Mouse (Mus musculus): ENCODE data around the gene Ece2.
"Not testable (repeated sequence)": the region's sequence is repeated elsewhere in the genome, so short reads cannot be mapped to it uniquely, and the experiment has no call there.

Ece2 gene

DNA sequence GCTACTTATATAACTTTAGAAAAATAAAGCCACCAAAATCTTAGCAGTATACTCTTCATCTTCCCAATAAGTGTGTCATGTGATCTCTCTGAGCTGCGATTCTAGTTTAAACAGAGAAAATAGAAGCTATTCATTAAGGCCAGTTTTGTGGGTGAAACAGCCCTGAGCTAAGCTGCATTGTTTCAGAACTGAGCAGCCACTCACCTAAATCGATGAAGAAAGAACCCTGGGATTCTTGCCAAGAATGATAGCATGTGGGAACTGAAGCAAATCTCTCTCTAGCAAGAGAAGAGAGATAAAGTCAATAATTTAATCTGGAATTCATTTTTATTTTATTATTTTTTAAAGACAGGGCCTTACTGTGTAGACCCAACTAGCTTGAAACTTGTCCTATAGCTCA lies 6.4 kb upstream of the Ece2 start:
- DNase-seq: no peak

DNA sequence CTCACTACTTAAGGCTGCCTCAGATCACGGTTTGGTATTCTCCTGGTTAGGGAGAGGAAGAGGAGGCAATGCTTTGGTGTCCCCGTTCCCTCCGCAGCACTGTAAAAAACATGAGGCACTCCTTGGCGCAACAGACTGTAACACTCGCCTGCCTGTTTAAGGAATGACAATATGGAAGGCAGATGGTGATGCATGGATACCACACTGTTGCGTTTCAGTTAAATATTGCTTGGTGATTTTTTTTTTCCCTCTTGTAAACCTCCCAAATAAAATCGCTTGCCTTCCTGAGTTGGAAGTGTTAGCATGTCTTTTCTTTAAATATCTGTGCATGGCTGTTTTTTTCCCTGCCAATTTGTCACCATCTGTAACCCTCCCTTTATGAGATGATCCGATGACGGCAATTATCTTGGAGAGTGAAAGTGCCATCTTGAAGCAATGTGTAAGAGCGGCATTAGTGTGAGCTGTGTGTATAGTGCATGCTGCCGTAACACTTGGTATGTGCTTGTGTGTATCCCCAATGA lies 697 bp upstream of the Ece2 start:
- DNase-seq: no peak

DNA sequence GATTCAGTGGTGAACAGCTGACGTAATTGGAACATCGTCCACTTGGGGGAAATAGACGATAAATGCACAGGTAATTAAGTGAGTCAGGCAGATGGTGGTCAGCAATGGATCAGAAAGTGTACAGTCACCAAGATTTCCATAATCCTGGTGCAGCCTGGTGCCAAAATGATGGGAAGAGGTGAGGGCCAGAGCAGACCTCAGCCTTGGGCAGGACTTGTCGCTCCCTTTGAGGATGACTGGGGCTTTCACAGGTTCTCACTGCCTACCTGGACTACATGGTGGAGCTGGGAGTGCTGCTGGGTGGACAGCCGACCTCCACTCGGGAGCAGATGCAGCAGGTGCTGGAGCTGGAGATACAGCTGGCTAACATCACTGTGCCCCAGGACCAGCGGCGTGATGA lies 7.8 kb downstream of the Ece2 start:
- no peak for DNase-seq

DNA sequence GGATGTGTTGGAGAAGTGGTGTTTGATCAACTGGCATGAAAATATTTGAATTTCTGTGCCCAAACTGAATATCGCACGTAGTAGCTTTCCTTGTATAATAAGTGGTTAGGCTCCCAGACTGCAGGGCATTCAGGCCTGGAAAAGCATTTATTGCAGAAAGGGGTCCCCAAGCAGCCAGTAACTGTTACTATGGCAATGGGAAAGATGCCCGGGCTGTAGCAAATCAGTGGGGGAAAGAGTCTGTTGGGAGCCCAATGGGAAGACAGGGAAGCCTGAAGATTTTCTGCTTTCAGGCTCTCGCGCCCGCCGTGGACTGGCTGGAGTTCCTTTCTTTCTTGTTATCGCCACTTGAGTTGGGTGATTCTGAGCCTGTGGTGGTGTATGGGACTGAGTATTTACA lies 8.7 kb downstream of the Ece2 start:
- DNase-seq: no peak

DNA sequence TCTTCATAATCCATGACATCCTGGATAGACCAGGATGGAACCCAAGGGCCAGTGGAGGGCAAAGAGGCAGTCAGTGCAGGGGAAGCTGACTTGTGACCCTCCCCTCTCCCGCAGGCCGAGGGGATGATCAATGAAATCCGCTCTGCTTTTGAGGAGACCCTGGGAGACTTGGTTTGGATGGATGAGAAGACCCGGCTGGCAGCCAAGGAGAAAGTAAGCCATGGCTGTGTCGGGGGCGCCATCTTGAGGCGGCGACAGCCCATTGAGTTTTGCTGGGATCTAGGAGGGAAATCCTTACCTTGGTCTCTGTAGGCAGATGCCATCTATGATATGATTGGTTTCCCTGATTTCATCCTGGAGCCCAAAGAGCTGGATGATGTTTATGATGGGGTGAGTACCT lies 12.5 kb downstream of the Ece2 start:
- peak; percentile 57 to 63 for DNase-seq

DNA sequence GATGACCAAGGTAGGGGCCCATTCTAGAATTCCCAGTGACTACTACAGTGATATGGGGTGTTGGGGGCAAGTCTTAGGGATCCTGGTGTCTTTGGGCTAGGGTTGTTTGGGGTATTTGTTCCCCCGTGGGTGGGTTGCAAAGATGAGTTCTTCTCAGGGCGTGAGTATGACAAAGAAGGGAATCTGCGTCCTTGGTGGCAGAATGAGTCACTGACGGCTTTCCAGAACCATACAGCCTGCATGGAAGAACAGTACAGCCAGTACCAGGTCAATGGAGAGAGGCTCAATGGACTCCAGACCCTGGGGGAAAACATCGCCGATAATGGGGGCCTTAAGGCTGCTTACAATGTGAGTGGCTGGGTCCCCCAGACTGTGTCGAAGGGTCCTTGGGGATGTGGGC lies 14.3 kb downstream of the Ece2 start:
- DNase-seq: no peak

DNA sequence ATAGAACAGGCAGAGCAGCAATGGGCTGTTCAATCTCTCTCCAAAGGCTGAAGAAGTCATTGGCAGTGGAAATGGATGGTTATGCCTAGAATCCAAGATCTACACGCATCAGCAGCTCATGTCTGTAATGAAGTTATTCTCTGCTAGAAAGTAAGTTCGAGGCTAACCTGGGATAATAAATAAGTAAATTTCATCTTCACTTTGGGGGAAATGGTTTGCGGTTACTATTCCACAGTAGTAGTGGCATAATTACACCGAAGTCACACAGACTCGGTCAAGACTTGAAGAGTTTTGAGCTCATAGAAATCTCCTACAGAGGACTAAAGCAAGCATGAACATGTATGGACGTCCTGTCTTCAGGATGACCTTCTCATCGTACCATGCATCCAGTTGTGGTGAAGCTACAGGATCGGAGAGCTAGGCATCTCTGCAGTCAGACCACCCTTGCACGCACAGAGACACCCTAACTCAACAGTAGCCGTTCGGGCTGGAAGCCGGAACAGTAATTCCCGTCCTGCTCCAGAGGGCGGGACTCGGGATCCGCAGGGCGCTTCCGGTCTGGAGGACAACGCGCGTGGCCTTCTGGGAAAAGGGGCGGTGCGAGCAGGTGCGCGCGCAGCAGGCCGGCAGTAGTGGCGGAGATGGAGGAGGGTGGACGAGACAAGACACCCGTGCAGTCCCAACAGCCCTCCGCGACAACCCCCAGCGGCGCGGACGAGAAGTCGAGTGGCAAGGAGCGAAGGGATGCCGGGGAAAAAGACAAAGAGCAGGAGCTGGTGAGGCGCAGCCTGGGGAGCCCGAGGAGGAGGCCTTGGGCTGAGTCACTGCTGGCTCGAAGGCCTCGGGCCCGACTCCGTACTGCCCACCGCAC lies 21.7 kb downstream of the Ece2 start, which contains the start of gene Psmd2:
Gene Psmd2 (plus strand): TSS at position 577 of the 871 bp plus-strand sequence.
- peak; percentile 94 to 96 for DNase-seq

DNA sequence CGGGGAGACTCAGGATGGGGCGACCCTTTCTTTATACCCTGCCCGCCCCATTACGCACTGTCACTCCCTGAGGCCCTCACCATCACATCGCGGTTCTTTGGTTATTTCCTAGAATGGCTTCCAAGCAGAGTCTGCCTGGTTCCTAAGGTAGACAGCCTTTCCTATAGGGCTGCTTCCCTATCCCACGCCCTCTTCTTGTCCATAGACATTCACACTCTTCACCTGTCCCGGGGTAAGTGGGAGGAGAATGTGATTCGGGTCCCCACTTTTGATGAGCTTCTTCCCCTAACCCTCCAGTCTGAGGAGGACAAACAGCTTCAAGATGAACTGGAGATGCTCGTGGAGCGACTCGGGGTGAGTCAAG lies 22.3 kb downstream of the Ece2 start:
- no peak for DNase-seq

DNA sequence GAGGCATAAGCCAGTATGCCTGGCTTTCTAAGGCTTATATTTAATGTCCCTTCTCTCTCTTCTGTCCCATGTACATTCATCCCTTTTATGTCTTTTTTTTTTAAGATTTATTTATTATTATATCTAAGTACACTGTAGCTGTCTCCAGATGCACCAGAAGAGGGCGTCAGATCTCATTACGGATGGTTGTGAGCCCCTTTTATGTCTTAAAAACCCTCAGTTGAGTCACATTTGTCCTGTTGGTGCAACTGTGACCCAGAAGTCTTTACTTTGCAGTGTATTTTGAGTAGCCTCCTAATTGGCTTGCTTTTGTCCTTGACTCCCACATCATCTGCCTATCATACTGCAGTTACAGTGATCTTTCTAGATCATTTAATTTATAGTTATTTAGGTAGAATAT lies 23.7 kb downstream of the Ece2 start:
- no peak for DNase-seq

DNA sequence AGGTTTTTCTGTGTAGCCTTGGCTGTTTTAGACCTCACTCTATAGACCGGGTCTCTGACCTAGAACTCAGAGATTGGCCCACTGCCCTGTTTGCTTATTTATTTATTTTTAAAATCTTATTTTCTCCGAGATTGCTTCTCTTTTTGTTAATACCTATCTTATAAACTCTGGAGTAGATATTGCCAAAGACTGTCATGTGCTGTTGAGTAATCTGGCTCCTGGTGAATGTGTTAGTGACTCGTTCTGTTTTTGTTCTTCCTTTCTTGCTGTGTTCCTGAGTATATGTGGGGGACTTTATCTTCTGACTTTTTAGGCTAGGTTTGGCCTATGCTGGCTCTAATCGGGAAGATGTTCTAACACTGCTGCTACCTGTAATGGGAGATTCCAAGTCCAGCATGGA lies 28.0 kb downstream of the Ece2 start:
- no peak for DNase-seq

DNA sequence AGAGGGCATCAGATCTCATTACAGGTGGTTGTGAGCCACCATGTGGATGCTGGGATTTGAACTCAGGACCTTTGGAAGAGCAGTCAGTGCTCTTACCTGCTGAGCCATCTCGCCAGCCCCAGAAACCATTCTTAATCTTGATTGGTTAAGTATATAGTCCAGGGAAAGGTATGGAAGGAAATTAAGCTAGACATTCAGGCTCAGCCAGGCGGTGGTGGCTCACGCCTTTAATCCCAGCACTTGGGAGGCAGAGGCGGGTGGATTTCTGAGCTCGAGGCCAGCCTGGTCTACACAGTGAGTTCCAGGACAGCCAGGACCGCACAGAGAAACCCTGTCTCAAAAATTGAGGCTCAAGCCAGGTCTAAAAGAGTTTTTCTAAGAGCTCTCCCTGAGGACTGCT lies 38.4 kb downstream of the Ece2 start, which contains the start of gene Eif4g1:
Gene Eif4g1 (plus strand): TSS at position 301 of the 400 bp plus-strand sequence.
- DNase-seq: not testable (repeated sequence)

DNA sequence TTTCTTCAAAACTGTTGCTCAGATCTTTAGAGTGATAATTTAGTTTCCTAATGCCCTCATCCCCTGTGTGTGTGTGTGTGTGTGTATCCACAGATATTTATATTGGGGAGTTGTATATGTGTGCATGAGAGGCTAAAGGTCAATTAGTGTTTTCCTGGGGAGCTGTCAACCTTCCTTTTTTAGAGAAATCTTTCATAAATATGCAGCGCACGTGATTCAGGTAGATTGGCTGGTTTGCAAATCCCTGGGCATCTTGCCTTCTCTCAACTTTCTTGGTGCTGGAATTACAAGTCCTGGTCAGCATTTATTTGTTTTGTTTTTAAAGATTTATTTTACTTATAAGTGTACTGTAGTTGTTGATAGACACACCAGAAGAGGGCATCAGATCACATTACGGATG lies 40.7 kb downstream of the Ece2 start:
- DNase-seq: no peak

DNA sequence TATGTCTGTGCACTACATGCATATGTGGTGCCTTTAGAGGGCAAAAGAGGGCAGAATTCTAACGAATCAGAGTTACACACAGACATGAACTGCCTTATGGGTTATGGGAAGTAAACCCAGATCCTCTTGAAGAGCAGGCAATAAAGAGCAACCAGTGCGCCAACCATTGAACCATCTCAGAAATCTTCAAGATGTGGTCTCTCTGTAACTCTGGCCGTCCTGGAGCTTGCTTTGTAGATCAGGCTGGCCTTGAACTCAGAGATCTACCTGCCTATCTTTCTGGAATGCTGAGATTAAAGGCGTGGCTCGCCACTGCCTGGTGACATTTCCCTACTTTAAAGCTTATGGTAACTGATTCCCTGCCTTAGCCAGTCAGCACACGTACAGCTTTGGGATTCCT lies 42.3 kb downstream of the Ece2 start:
- DNase-seq: no peak

DNA sequence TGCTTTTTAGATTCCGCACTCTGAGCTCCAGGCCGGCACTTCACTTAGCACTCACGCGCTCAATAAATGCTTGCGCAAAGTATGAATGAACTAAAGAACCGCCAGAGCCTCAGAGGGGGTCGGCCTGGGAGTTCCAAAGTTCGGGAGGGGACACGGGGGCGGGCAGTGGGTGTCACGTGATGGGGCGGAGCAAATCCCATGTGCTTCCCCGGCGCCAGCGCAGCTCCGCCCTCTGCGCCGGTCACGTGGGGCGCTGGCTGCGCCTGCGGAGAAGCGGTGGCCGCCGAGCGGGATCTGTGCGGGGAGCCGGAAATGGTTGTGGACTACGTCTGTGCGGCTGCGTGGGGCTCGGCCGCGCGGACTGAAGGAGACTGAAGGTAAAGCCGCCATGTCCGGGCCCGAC lies 42.9 kb downstream of the Ece2 start:
- peak; percentile 96 for DNase-seq

DNA sequence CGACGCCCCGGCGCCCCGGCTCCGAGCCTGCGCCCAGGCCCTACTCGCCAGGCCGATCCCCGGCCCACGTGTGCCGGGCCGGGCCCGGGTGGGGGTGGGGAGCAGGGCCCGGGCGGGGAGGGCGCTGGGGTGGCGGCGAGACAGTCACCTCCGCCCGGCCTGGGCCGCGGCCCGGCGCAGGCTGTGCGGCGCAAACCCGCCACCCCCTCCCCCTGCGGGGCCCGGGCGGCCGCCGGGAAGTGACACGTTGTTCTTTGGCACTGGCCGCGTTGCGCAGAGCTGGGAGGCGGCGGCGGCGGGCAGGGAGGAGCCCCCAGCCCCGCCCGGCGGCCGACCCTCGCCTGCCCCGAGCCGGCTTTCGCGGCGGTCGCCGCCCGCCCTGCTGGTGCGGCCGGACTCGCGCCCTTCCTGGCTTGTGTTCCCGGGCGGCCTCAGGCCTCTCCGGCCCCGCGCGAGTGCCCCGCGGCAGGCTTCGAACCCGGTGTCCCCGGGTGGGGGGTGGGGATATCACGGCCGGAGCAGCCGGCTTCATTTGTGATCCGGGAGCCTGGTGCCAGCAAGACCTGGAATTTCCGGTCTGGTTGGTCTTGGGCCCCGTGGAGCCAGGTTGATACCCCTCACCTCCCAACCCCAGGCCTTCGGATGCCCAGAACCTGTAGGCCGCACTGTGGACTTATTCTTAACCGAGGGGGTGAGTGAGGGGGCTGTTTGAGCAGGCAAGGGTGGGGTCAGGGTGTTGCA lies 43.5 kb downstream of the Ece2 start:
- peak; percentile 56 to 73 for DNase-seq

DNA sequence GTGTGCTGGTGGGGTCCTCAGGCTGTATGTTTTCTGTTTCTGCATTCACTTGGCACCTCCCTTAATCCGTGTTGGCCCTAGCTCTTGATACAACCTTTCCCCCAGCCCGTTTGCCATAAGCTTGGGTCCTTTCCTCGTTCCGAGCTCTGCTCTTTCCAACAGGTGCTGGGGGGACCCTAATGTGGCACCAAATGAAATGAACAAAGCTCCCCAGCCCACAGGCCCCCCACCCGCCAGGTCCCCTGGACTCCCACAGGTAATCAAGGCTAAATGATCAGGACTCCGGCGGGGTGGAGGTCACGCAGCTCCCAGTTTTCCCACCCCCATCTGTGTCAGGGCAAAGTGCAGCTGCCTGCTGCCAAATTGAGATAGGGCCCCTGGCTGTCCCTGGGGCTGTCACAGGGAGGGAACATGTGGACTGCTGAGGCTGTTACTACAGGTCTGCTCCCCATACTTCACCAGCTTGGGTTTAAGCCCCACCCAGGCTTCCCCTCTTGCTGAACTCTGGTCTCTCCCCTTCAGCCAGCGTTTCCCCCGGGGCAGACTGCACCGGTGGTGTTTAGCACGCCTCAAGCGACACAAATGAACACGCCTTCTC lies 44.2 kb downstream of the Ece2 start:
- peak; percentile 29 to 43 for DNase-seq

DNA sequence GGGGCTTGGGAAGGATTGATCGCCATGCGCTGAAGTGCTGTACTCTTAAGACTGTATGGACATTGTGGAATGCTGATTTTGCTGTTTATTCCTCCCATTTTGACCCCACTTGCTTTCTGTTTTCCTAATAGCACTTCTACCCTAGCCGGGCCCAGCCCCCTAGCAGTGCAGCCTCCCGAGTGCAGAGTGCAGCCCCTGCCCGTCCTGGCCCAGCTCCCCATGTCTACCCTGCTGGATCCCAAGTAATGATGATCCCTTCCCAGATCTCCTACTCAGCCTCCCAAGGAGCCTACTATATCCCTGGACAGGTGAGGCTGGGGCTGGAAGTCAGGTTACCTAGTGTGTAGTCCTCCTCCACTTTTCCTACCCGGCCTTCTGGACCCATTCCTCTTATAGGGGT lies 45.6 kb downstream of the Ece2 start:
- no peak for DNase-seq

DNA sequence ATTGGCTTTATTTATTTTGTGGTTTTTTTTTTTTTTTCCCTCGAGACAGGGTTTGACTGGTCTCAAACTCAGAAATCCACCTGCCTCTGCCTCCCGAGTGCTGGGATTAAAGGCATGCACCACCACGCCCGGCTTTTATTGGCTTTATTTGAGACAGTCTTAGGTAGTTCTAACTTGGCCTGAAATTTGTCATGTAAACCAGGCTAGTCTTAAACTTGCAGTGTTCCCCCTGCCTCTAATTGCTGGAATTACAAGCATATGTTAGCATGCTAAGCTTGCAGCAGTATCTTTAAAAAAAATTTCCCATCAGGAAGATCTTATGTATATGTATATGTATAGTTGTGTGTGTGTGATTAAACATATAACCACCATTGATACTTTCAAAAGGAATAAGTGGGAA lies 47.1 kb downstream of the Ece2 start:
- no peak for DNase-seq

DNA sequence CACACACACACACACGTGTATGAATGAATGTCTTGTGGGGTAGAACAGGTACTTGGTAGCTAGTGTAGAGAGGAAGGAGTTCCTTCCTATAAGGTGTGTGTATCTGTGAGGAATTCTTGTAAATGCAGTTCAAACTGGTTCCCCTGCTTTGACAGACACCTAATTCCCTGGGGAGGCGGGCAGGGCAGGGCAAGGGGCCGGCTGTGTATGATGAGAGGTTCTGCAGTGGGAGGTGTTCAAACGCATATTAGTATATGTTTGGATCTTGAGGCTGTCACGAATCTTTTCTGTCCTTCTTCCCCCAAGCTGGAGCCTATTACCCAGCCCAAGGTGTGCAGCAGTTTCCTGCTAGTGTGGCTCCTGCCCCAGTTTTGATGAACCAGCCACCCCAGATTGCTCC lies 47.8 kb downstream of the Ece2 start:
- DNase-seq: no peak

DNA sequence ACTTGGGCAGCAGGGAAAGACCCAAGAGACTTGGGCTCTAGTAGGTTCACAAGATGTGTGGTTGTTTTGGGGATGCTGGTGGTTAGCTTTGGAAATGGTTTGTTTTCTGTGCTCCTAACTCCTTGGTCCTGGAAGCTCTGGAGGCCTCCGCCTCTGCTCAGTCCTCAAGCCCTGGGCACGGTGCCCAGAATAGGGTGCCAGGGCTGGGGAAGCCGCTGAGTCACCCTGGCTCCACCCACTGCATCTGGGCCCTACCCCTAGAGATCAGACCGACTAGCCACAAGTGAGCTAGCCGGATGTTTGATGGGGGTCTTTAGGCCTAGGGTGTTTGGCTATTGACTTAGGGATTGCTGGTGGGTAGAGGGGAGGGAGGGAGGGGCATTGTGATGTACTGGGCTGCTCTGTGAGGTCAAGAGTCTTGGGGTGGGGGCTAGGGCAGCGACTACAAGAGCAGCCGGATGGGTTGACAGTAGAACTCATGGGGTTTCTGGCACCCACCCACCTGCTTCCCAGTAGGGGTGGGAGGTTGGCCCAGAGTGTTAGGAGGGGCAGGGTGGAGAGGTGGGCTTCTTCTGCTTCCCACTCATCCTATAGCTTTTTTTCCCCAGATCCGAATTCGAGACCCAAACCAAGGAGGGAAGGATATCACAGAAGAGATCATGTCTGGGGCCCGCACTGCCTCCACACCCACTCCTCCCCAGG lies 48.5 kb downstream of the Ece2 start:
- no peak for DNase-seq

DNA sequence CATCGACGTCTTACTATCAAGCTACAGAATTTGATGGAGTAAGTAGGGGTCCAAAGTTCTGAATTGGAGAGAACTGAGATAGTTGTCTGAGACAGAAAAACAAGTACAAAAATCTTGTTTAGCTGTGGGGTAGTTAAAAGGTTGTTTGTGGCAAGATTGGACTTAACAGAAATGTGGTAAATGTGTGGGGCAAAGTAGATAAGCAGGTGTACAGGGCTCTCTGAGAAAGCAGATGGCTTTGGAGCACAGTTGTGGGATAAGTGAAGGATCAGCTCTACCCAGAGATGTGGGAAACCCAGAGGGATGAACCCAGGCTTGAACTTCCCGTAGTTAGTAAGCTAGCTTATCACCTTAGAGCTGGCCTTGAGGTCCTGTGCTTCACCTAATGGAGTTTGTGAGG lies 61.1 kb downstream of the Ece2 start:
- DNase-seq: no peak

DNA sequence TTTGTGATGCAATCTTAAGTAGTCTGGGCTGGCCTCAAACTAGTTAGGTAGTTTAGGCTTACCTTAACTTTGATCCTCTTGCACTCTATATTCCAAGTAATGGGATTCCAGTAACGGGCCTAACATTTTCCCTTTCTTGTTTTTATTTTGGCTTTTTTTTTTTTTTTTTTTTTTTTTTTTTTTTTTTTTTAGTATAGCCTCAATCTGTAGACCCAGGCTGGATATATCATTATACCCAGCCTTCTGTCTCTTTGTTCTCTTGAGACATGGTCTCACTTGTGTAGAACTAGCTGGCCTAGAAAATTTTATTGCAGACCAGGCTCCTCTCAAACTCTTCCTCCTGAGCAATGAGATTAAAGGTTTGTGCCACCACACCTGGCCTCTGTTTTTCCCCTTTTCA lies 62.0 kb downstream of the Ece2 start:
- DNase-seq: no peak

Data from thymus, postnatal 36 days (tissue).